Mouse (Mus musculus) neural tube, embryonic 10.5 days (tissue): ENCODE measurements at regions not wholly inside any gene's neighbourhood (a gene's known extent, or its start where the extent isn't known, plus 50 kb on each side); places are given as distances from the start of the nearest gene placed in this dataset.

Source experiments
- DNase-seq: peaks from one replicate; pipeline ENCODE4 v3.0.0-alpha.2; 2017; ENCODE audit warnings: low spot score; ENCODE audit errors: extremely low spot score

DNA sequence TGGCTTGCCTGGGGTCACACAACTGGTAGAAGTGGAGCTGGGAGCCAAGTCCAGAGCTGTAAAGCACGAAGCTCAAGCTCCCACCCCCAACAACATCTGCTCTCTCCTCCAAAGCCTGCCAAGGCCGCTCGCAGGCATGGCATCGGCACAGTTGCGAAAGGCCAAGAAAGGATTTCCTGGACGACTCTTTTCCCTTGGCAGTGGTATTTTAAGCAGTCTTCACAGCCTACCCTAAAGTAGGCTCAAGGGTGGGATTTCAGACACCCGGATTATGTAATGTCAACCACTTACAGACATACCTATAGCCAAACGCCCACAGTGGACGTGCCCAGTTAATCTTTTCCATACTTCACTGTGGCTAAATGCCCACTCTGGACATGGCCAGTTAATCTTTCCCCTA, 162.6 kb downstream of the Inhbb start:
- DNase-seq, result no peak

DNA sequence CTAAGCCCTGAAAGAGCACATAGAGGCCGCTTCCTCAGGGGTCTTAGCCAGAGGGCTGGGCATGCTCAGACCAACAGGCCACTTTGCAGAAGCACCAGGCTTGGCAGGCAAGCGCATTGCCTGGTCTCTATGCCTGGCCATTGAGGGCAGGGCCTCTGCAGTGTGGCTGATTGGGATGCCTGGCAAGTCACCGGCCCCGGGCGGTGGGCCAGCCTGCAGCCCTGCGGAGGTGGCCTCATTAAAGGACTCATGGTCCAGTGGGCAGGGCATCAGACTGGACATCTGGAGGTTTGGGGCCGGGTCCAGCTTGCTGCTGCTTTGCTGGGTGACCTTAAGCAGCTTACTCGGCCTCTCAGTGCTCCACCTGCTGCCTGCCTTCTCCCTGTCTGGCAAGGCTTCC, 165.3 kb downstream of the Inhbb start:
- no peak for DNase-seq

DNA sequence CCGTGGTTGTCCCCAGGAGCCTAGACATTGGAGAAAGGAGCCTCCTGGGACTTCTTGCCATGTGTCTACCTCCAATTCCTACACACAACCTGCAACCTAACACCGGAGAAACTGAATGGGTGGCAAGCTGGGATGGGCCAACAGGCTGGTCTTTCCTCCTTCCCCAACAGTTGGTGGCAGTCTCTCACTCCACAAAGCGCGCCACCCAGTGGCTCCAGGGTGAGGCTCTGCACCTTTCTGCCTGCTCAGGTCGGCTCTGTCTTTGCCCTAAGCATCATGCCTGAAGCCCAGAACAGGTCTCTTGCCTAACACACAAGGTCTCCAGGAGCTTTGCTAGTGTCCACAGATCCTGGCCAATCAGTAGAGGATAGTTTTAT, 166.0 kb downstream of the Inhbb start:
- no peak for DNase-seq

DNA sequence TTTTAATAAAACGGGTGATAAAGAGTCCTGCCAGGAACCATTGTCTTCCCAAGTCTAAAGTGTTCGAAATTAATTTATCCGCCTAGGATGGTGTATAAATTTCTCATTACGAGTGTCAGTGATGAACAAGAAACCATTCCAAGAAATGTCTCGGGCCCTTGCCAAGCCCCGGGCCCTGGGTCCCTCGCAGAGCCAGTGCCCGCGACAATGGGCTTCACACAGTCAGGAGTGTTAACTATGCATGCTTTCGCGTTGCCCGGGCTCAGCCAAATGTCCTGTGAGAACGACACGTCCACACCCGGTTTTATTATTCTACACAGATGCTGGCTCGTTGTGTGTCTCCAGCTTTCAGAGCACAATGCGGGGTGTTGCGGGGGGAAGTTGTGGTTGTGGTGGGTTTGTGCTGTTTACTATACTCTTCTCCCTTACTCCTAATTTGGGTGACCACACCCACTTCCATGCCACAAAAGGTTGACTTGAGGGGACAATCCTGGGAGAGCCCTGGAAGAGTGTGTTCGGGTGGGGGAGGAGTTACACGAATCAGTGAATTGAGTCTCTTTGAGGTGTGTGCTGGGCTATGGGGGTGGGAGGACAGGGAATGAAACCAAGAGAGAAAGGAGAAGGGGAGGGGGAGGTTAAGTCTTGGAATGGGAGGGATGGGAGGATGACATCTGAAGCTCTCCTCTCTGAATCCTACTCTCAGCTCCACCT, 166.5 kb downstream of the Inhbb start:
- no peak for DNase-seq

DNA sequence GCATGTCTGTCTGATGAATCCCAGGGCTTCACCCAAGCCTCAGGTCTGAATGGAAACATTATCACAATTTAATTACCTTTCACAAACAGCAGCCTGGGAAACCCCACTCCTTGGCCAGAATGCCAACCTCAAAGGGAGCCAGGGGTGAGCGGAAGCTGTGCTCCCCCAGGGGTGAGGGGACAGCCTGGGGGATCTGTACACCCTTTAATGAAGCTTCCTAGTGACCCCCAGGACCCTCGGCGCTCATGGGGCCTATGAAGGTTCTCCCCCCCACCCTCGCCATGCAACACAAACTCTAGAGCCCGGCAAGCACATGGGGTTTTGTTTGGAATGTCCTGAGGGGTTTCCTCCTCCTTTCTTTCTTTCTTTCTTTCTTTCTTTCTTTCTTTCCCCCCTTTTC, 167.1 kb downstream of the Inhbb start:
- no peak for DNase-seq

DNA sequence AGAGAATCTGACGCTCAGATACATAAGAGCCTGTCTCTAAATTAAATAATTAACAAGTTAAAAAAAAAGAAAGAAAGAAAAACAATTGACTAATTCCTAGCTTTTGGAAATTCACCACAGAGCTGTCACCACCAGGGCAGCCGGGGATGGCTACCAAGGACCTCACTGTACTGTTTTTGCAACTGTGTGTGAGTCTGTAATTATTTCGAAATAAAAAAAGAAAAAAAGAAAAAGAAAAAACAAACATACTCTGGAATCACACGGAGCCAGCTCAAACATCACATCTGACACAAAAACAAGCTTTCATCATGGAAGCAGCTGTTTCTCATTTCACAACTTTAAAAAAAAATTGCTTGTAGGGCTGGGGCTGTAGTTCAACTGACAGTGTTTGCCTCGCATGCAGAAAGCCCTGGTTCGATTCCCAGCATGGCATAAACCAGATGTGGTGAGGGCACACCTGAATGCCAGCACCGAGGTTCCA, 168.6 kb downstream of the Inhbb start:
- no peak for DNase-seq

DNA sequence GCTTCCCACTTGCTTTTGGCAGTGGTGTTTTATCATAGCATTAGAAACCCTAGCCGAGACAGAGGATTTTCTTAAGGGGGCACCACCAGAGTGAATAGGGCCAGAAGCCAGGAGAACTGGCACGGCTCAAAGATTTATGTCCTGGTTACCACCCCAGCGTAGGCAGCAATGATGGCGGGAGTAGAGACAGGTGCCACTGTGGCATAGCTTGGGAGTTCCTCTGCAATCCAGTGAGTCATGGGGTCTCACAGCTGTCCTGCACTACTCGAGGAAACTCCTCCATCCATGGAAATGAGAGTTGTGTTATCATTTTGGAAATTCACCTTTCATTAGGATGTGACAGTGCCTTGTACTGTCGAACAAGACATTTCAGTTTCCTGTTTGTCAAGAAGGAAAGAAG, 169.6 kb downstream of the Inhbb start:
- DNase-seq, result no peak

DNA sequence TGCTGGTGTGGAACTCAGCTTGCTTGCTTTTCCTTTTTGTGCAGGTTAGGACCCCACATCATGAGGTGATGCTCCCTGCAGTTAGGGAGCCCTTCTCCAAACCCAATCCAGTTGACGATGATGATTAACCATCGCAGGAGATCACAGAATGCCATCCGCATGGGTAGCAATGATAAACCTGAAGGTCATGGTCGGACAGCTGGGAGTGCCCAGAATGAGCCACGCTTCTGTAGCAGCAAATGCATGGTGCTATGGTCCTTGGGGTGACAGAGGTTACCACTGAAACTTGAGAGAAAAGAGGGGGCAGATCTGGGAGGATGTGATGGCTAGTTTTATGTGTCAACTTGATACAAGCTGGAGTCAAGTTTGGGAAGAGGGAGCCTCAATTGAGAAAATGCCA, 170.3 kb downstream of the Inhbb start:
- DNase-seq, result no peak

DNA sequence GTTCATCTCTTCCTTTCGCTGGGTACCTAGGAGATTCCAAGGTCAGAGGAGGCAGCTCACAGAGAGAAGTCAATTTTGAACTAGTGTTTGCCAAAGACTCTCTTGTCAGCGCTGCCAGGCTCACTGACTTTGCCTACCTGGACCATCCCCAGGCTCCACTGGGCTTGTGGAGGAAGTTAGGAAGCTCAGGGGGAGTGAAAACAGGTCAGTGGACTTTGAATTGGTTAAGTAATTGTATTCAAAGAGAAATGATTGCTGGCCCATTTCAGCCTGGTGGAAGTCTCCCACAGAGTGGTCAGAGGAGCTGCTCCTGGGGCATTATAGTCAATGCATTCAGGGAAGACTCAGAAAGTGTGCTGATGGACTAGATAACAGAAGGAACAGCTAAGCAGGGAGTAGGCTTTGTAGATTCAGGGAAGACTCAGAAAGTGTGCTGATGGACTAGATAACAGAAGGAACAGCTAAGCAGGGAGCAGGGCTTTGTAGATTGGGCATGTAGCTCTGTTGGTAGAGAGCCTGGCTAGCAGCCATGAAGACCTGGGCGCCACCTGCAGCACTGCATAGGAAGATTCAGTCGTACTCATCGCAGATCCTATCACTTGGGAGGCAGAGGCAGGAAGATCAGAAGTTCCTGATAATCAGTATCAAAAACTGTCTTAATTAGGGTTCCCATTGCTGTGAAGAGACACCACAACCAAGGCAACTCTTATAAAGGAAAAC, 173.1 kb downstream of the Inhbb start:
- no peak for DNase-seq

DNA sequence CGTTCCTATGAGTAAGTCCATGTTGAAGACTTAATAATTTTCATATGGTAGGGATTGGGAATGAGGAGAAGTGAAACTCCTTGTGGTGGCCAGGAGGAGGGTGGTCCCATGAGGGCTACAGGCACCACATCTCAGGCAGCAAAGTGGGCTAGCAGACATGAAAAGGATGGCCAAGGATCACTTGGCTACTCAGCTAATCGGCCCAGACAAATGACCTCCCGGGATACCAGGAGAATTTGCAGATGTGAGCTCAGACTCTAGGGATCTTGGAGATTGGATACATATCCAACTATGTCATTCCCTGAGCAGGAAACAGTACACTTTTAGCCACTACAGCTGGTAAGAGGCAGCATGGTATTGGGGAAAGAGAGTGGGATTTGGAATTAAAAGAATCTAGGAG, 174.9 kb downstream of the Inhbb start:
- no peak for DNase-seq

DNA sequence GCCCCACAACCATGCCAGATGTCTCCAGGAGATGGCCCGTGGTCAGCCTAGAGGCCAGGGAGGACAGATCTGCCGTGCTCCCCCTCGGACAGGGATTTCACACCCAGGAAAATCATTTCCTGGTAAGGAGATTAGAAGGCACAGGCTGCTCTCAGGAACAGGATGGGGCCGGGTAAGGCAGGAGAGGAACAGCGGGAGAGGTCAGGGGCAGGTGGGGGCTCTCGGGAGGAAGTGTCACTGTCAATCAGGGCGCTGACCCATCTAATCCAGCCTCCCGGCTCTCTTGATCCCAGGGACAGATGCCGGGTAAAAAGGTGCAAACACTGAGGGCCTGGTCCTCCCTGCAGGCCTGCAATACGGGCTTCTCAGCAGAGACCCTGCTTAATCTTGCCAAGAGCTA, 183.6 kb downstream of the Inhbb start:
- DNase-seq, result no peak

DNA sequence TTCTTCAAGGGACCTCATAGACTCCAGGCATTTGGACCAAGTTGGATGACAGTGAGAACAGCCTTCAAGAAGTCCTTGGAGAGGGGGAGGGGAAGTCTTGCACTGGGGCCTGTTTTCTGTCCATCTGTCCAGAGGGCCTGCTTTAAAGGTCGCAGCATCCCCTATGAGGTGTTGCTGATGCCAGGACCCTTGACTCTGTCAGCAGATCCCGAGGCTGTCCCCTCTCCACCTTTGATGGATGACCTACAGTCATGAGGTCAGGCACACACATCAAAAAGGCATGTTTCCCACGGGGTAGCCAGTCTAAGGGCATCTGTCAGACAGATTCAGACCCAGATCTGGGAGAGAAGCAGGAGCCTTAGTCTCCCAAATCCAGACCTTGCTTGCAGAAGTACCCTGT, 183.4 kb upstream of the Gli2 start:
- no peak for DNase-seq

DNA sequence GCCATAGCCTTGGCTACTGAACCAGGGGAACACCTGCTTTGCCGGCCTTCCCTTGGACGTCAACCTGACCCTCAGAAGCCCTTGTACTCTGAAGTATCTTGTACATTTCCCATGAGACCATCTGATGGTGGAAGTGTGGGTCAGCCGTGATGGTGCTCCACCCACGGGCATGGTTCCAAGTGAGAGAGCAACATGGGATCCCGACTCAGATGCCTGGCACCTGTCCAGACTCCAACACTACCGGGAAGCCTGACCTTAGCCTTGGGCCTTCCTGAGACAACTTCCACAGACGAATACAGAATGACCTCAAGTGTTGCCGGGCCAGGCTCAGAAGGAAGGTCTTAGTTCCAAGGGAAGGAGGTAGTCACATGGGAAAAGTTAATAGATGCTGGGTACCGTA, 181.0 kb upstream of the Gli2 start:
- no peak for DNase-seq

DNA sequence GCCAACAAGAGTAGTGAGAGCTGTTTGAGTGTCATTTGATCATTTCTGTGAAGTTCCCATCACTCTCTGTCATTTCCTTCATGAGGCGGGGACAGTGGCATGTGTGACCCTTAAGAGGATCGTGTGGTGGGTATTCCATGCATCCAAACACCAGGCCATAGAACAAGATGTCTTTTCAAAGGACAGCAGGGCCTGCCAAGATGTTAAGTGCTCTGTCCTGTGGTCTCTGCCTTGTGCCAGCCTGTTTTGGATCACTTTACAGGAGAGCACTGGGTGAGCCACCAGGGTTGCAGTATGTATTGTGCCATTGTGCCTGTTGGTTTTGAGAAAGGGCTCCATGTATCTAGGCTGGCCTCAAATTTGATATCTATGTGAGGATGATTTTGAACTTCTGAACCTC, 173.6 kb upstream of the Gli2 start:
- no peak for DNase-seq

DNA sequence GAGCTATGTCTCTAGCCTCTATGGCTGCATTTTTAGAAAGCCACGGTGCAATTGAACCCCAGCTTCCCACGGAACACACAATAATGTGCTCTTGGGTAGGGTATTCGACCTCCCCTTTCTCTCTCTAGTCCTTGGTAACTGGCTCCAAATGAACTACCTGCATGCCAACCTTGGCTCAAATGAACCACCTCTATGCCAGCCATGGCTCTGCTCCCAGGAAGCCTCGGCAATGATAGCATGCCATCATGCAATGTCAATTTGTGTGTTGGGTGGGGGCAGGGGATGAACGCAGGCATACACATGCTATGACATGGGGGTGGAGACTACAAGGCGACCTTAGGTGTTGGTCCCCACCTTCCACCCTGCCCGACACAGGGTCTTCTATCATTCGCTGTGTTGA, 170.5 kb upstream of the Gli2 start:
- DNase-seq, result no peak

DNA sequence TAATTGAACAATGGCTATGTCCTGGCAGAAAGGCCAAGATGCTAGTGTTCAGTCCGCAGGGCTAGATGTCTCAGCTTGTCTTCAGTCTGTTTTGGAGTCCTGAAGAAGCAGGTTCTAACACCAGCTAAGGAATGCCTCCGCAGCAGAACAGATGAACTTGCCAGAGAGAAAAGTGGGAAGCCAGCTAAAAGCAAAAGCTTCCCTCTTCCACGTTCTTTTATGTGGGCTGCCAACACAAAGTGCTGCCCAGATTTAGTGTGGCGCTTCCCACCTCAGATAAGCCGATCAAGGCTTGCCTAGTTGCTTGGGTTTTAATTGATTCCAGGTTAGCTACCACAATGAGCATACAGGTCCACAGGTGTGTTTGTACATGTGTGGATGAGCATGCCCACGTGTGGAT, 168.5 kb upstream of the Gli2 start:
- no peak for DNase-seq

DNA sequence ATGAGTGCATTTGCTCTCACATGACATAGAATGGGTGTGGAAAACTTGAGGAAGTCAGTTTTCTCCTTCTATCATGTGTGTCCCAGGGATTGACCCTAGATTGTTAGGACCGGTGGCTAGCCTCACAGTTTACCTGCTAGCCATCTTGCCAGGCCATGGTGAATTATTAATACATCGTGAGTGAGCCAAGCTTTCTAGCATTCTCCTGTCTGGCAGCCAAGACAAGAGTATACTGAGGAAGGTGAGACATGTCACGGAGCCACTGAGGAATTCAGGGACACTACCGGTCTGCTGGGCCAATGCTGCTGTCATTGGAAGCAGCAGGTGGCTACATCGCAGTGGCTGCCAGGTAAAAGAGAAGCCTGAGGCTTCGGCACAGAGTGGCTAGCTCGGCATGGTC, 167.6 kb upstream of the Gli2 start:
- no peak for DNase-seq

DNA sequence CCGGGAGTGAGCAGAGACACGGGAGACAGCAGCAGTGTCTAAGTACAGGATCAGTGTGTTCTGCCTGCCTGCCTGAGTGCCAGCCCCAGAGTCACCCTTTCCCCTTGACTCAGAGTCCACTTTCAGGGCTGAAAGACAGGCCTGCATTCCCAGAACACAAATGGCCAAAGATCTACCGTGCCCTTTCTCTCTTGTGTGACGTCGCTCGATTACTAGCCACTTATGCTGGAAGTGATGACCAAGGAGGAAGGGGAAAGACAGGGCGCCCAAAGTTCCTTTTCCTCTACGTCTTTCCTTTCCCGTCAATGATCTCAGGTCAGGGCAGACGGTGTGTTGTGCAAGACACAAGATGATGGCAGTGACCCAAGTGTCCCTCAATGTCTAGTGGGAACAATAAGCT, 166.4 kb upstream of the Gli2 start:
- no peak for DNase-seq

DNA sequence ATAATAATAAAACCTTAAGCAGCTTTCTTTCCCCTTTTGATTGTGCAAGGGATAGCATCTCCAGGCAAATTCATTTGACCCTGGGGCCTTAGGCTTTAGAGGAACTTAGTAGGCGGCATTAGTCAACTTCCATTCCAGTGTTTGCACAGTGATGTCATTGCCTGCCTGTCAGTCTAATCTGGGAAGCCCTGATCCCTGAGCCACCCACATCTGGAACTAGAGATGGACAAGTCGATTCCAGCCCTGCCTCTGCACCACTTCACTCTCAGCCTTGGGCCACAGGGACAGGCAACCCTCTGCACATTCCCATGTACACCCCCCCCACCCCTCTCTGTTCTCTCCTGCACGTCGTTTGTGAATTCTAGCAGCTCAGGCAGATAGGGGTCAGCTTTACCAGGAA, 164.0 kb upstream of the Gli2 start:
- DNase-seq, result no peak

DNA sequence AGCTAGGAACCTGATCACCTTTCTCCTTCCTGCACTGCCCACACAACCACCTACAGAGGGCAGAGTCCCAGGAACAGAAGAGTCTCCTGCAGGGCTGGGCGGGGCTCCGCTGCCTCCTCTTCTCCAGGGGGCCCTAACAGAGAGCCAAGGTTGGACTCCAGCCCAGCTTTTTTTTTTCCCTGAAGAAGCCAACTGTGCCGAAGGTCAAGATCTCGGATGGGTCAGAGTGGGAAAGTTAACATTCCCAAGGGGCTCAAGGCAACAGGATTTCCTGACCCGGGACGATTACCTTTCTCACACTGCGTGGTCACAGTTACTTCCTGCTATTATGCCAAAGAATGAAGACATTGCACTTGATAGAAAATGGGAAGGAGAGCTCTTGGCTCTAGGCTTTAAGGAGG, 156.2 kb upstream of the Gli2 start:
- no peak for DNase-seq

DNA sequence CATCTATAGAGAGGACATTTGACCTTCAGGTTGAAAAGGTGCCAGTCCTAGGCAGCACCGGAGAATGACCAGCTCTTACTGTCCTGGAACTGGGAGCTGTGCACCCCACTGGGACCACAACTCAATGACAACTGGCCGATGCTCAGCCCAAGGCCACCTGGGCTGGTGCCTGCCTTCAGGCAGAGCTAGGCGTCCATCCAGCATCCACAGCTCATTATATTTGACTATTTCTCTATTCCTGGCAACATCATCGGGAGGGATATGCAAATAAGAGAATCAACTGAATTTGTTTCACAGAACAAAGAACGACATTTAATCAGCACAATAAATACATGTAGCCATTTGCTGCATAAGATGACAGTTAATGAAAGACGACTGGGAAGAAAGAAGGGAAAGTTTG, 149.0 kb upstream of the Gli2 start:
- DNase-seq, result no peak

DNA sequence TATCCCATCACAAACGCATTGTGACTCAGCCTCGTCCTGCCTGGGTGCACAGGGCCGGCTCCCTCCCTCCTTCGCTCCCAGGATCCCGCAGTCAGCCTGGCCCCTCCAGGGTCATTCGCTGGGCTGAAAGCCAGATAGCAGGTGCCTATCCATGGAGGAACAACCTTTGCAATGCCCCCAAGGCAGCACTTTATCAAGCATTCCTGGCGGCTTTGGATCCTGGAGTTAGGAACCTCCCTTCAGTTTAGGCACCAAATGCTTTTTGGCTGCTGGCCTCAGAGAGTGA, 143.9 kb upstream of the Gli2 start:
- no peak for DNase-seq

DNA sequence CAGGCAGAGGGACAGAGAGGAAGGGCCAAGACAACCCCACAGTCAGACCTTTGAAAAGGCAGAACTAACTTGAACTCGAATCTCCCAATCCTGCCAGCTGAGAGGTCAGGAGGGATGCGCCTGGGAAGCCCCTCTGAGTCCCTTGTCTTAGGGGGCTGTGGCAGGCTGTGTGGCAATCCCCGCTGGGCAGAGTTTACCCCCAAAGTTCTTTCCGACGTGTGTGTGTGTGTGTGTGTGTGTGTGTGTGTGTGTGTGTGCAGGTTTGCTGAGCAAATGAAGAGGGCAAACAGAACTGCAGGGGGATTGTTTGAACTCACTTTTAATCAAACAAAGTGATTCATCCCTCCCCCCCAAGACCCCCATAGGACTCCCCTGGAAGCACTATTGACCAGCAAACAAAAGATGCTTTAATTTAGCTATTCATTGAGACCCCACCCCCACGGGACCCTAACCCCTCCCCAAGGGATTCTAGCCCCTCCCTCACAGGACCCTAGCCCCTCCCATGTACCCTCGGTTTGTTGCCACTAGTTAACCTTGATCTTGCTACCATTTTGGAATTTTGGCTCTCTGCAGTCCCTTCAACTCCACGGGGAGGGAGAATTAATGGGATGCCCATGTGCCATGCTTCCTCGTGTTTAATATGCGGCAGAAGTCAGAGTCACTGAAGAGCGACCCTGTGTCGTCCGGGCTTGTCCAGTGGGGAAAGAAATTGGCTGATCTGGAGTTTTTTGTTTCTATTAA, 143.4 kb upstream of the Gli2 start:
- no peak for DNase-seq
